Mouse (Mus musculus) retina, embryonic 14.5 days (tissue): ENCODE data around the gene Wfdc12.
"Not testable (repeated sequence)": the region's sequence is repeated elsewhere in the genome, so short reads cannot be mapped to it uniquely, and the experiment has no call there.

Experiments used
- DNase-seq: peaks from one replicate; pipeline ENCODE4 v3.0.0-alpha.2; 2015; ENCODE audit warnings: low spot score

Gene Wfdc12

DNA sequence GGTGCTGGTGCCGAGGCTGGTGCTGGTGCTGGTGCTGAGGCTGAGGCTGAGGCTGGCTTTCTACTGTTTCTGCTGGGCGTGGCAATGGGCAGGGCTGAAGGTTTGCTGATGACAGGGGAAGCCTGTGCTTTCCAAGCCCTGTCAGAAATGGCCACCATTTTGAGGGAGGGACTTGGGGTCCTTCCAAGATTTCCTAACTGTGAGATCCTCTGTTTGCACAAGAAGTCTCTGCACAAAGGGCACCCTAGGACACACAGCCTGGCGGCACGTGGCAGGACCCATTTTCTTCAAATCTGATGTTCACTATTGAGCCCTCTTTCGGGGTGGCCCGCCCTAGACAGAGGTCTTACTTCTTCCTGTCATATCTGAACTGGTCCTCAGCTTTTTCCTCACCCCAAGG, at the start of gene Wfdc12:
Gene Wfdc12, minus strand, starts transcription at position 33 of the 400 bp plus-strand sequence.
- DNase-seq = no peak

DNA sequence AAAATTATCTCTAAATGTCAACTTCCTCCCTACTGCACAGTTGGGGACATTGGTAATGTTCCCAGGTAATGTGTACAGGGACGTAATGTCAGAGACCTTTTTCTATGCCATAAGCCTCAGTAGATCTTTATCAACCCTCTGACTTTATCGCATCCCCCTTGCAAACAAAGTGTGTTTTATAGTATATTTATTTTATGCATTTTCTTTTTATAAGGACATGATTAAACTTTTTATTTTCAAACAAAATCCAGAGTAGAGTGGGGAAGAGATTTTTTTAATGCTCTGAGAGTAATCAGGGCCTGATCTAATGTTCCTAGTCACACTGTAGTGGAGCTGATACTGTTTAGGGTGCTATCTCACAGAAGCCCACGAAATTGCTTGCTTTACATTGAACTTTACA, 48.0 kb upstream of the Wfdc12 start, which contains the start of gene Svs2:
Gene Svs2, minus strand, starts transcription at position 101 of the 400 bp plus-strand sequence.
- DNase-seq = no peak

DNA sequence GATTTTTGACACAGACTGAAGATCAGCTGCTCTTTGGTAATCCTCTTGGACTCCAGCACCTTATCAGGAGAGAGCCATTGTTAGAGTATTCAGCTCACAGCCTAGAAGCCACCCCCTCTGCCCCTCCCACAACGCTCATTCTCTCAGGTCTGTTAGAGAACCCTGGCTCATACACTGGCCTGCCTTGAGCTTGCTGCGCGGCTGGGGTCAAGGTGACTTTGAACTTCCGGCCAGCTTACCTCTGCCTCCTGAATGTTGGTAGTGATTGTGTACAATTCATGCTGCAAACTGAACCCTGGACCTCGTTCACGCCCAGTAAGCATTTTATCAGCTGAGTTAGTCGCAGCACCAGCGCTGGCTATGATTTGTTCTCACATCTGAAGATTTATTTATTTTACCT, 42.3 kb upstream of the Wfdc12 start:
- DNase-seq = no peak

DNA sequence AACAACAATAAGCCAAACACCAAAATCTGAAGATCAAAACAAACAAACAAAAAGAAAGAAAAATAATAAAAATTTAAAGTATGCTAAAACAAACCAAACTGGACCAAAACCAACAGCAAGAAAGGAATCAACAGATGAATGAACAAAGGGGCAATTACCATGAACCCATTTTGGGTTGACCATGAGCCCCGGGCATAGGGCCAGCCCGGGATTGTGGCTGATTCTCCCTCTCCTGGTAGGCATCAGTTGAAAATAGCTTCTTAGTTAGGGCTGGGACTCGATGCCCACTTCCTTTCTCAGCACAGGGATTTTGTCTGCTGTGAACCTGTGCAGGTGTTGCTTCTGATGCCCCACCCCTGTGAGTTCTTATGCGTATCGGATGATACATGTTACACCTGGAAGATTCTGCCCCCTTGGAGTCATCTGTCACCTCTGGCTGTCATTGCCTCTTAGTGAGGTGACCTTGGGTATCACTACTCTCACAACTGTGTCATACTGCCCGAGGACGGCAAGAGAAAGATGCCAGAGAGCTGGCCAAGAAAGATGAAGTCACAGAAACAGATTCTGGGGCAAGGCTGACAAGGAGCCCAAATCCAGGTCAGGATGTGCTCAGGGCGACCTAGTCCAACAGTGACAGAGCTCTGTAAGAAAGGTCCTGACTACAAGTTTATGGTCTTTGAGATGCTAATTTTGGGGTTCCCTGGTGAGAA, 38.1 kb upstream of the Wfdc12 start:
- DNase-seq = no peak

DNA sequence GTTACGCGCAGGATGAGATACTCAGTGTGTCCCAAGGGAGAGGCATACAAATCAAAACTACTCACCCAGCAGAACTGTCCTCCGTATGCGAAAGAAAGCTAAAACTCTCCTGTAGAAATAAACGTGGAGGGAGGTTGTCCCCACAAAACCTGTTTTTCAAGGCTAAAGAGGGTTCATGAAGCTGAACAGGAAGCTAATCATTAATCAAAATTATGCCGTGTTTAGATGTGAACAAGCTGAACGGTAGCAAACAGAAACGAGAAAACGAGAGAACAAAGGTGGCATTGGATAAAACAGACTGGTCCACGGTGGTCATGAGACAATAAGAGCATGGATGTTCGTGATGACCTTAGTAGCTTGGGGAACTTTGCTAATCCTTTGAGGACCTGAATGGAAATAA, 31.1 kb upstream of the Wfdc12 start, which contains the start of gene Wfdc15b:
Gene Wfdc15b, minus strand, starts transcription at position 139 of the 400 bp plus-strand sequence.
- DNase-seq = no peak

DNA sequence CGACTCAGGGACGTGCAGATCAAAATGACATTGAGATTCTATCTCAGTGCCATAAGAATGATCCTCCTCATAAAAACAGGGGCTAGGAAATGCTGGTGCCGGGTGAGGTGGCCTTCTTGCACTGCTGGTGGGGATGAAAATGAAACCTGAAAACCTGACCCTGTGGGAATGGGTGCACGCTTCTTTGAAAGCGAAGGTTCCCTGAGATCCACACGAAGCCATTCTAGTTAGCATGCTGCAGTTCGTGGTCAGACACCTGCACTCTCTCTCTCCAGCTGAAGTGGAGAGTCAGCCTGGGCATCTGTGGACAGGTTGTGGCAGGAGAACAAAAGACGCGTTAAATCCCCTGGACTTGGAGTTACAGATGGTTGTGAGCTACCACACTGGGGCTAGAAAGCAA, 28.9 kb upstream of the Wfdc12 start:
- no peak for DNase-seq

DNA sequence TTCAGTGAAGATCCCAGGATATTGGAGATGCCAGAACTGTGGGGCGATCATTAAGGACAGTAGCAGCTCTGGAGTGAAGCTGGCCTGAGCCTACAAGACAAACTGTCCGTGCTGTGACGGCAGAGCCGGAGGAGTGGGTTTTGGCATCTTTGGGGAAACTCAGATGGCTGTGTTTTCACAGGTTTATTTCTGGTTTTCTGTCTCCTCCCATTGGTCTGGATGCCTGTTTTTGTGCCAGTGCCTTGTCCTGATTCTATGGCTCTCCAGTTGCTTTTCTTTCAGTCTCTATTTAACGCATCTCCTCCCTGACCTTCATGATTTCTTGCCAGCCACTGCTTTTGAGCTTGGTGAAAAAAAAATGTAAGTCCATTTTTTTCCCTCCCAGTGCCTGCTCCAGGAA, 22.3 kb upstream of the Wfdc12 start:
- no peak for DNase-seq

DNA sequence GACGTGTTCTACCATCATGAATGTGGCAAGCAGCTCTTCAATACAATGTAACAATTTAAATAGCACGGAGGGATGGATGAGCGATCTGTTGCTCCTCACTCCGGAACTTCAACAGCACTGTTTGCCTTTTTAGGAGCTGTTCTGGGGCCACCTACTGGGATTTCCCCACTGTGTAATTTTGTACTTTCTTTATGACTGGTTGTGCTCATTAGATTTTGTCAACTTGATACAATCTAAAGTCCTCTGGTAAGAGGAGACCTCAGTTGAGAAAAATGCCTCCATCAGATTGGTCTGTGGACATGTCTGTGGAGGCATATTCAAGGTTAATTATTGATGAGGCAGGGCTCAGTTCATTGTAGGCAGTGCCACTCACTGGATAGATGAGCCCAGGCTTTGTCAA, 20.5 kb upstream of the Wfdc12 start:
- DNase-seq = no peak

DNA sequence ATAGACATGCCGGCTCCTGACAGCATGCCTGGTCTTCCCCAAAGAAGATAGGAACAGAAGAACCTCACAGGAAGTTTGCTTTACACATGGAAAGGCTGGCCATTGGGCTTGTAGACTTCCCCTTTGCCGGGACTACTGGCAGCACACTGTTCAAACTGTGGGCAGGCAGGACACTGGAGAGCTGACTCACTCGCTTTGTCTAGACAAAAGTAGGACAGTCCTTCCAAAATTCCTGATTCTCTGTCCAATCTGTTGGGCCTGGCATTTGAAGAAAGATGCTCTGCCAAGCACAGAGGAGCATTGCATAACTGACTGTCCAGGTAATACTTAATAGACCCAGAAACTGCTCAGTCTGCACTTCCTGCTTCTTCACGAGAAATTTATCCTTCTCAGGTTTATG, 16.3 kb upstream of the Wfdc12 start:
- DNase-seq = no peak

DNA sequence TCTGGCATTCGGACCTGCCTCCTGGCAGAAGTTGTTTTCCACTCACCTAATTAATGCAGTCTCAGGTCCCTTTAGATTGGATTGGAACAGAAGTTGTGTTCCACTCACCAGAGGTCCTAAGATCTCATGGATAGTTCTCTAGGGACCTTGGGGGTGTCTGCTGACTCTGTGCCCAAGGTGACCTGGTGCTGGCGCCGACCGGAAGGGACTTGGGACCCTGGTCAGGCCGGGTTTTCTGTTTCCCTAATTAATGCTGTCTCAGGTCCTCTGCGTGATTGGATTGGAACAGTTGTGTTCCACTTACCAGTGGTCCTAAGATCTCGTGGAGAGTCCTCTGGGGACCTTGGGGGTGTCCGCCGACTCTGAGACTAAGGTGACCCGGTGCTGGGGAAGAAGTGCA, 15.6 kb upstream of the Wfdc12 start:
- not testable (repeated sequence) for DNase-seq

DNA sequence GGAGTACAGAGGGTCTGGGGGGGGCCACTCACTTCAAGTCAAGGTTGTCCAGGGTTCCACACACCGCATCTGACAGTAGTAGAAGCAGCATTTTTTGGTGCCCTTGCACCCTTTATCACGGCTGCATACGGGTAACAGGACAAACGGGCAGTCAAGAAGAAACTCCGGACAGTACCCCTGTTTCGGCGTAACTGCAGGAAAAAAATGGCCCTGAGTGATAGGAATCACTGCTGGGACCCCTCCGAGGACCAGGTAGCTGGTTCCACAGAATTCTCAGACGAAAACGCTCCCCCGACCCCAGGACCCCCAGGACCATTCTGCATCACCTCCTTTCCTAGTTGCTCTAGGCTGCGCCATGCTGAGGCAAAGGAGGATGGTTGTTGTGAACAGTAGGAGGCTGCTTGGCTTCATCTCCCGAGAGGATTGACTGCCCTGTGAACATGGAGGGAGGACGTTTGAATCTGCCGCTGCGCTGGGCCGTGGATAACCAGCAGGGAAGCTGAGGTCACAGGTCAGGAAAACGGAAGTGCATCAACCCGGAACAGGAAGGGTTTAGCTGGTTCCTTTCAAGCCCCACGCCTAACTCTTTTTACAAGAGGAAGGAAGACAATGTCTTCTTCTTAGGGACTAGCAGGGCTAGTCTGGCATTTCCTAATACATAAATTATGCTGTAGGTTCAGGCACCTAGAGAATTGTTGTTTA, 9.4 kb upstream of the Wfdc12 start, which contains the start of gene Wfdc15a:
Gene Wfdc15a, minus strand, starts transcription at position 505 of the 702 bp plus-strand sequence.
- DNase-seq = no peak

DNA sequence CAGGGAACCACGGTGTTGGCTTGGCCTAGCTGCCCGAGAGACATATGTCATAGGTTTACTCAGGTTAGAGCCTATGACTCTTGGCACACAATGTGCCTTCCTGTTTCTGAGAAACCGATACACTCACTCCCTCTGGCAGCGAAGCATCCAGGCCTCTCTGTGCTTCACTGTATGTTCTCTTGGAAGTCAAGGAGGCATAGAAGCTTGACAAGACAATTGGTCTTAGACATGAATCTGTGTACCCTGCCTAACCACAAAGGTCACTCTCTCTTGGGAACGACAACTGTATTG, 6.2 kb upstream of the Wfdc12 start:
- DNase-seq = no peak

DNA sequence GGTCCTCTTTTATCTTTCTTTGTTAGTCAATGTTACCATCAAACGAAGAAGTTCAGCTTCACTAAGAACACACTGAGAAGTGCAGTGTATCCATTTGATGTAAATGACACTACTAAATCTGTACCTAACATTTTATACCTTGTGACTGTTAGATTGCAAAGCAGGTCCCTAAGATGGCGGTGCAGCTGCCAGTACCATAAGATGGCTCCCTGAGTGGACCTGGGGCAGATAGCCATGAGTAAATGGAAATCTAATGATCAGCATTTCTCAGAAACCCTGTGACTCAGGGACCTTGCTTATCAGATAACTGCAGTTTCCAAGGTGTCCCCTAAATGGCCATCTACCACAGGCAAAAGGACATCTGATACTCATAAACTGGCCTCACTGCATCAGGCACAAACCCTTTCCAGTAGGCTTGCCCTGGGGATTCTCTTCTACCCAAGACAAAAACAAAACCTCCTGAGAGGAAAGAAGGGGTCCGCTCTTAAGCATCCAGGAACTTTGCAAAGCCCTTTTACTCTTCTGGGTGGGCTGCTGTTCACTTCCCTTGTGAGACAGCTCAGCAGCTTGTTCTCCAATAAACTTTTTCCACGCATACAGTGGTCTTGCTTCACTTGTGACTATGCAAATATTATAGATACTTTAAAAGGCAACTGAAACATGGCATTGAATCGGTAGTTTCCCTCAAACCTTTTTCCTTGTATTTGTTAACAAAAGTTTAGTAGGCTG, 5.7 kb upstream of the Wfdc12 start:
- no peak for DNase-seq

DNA sequence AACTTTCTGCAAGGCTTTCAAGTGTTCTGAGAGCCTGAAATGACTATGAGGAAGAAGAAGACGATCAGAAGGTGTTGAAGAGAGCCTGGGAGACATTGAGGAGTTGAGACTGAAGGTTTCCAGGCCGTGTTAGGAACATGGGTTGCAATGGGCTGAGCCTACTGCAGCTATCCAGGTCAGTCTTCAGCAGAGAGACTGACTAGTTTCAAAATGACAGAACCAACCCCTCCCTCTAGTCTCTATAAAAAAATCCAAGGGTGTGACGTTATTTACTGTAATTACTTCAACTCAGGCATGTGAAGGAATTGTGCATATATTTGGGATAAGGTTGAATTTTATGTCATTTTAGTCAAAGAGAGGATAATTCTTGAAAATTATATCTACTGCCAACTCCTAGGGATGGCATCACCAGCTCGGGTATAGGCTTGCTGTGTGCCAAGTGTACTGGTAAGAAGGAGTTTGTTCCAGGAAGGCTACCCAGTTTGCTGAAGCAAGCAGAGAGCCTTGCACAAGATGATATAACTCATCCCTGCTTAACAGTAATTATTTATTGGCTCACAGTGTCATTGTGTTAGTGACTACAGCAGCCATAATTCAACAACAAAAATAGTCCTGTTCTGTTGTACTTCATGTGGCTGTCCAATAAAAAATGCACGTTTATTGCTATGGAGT, 4.7 kb upstream of the Wfdc12 start:
- DNase-seq = no peak

DNA sequence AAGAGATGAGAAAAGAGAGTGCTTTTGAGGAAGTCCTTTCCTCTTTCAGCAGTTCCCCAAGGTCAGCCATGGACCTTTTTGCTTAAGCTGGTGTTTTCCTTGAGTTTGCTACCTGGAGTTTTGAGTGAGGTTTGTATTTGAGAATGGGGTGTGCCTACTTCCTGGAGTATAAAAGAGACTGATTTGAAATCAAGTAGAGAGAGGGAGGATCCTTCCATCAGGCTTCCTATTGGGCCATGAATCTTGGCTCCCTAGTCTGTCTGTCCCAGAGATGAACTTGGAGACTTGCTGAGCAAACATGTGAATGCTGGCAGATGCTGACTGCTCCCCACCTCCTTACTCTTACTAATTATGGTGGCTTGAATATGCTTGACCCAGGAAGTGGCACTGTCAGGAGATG, 1.9 kb upstream of the Wfdc12 start:
- no peak for DNase-seq

DNA sequence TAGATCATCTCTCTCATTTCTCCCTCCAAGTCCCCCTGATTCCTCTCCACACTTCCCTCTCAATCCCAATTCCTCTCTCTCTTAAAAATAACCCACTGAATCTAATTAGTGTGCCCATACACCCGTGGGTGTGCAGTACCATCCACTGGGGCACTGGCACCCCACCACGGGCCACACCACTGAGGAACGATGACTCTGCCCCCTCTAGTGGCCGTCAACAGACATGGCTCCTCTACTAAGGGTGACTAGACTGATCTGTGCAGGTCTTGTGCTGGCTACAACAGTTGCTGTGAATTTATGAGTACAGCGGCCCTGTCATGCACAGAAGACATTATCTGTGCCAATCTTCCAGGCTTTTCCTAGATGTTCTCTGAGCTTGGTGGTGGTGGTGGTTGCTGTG, 1.7 kb downstream of the Wfdc12 start:
- DNase-seq = no peak

DNA sequence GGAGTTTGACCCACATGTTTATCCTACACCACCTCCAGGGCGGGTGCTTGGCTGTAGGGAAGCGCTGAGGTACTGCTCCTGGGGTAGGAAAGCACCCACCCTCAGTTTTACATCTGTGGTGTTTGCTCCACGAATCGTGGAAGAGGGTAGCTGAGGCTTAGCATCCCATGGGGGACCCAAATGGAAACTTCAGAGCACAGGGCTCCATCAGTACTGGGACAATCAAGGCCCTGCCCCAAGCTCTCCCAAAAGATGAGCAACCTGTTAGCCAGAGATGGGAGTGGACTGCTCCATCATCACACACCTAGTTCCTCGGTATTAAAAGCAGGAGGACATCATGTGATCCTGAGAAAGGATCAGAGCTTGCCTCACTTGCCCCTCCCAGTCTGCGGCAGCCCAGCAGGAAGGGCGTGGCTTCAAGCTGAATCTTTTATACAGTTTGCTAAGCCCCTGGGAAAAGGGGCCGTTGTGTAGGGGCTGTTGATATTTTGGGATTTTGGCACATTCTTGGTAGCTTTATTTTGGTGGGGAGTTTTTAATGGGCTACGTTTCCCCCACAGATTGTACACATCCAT, 6.2 kb downstream of the Wfdc12 start:
- DNase-seq = no peak

DNA sequence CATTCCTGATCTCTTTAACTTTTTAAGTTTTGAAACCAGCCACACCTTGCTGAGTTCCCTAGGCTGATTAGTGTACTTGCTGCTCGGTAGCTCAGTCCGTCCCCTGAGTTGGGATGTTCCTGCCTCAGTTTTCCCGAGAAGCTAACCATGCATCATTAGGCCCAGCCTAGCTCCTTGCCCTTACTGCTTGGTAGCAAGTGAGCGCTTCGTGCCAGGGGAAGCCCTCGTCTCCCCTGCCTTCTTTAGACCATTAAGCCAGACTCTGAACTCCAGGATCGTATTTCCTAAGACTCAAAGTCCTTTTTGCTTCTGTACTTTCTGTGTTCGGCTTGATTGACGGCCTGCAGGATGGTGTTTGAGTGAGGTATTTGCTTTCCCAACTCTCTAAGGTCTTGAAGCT, 7.1 kb downstream of the Wfdc12 start:
- DNase-seq = no peak

DNA sequence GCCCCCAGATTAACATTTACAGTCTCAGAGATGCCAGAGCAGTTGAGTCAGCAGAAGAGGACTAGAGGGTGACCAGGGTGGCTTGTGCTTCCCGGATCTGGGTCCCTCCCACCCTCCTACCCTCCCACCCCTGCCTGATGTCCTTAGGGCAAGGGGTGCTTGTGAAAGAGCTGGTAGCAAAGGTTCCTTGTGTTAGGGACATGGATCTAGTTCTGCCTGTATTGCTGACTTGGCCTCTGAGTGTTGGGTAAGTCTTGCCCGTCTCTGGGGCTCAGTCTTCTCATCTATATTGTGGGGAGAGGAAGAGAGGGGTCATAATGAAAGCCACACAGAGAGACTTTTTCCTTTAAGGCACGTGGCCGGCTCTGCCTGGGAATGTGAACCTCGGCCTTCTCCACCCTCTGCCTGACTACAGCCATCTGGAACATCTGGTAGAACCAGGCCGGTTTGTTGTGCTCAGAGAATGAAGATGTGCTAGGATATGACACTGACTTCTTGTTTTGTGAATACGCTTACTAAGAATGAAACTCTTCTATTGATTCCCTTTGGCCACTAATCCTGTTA, 7.6 kb downstream of the Wfdc12 start, which contains the start of gene Wfdc5:
Gene Wfdc5, minus strand, starts transcription at position 51 of the 564 bp plus-strand sequence.
- no peak for DNase-seq

DNA sequence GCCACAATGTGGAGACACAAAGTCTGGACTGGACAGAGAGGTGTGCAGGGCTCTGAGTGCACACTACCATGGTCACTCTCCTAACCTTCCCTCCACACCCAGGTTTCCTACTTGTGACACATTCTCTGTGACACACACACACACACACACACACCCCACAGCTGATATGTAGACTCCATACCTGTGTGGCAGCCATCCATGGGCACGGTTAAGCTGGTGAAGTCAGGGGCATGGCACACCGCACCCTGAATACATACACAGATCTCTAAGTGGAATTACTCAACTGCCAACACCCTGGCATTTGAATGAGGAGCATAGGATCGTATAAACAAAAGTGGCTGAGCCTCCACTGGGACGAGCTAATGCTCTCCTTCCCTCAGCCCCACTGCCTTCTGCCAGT, 9.6 kb downstream of the Wfdc12 start:
- DNase-seq = no peak

DNA sequence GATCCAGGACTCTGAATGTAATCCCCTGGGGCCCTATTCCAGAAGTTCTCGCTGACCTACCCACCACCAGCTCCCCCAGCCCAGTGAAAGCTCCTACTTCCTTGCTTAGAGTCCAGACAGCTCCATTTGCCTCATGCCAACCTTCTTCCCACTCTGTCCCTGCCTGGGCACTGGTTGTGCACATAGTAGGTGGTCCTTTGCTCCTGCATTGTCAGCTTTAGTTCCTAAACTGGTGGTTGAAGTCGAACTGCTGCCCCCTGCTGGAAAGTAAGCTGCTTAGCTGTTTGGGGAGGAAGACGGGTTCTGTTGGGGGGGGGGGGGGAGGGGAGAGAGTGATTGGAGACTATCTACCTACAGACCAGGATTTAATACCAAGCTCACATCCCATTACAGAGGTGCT, 10.3 kb downstream of the Wfdc12 start:
- no peak for DNase-seq

DNA sequence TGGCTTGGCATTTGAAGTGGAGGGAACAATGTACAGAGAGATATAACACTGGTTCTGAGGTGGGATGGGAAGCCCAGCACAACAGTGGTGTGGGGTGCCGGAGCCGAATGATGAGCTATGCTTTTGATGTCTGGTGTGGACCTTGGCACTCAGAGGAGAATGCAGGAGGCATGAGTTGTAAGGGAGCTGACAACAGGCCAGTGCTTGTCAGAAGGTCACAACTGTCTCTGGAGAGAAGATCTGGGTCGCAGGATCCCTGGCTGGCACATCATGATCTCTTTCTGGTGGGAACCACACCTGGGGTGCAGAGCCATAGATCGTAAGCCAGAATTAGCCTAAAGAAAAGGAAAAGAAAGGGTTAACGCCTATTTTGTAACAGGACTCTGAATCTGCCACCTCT, 12.6 kb downstream of the Wfdc12 start:
- no peak for DNase-seq
